Mouse (Mus musculus): Measurements from ENCODE around the gene Nipsnap1. TPM values are rescaled to one million over a fixed set of nuclear protein-coding genes. Genes with fewer than 3 reads are reported as not detected.

Nipsnap1 gene
- polyA plus RNA-seq, 1 experiment from 2014 or later = 136 TPM

- peaks cover 8% of the 10 kb centered on the region; the same call in 1 of the 2 replicates for H3K4me1 ChIP-seq (ENCODE audit: insufficient read depth)
- ATAC-seq = no peak
- WGBS (ENCODE audit: insufficient replicate concordance) = 58% methylated on average over 2 of the region's 2 CpGs
Observed at GRCm38 (mm10) chr11:4885385-4885903, 11.7 kb downstream of the Nipsnap1 start.

GRCm38 (mm10) chr11:4886987-4887386, 13.2 kb downstream of the Nipsnap1 start:
- DNase-seq = no peak
- peaks cover 2% of the 10 kb centered on the region; the same call in 1 of the 2 replicates for H3K4me1 ChIP-seq (ENCODE audit: insufficient read depth)
- no peaks in the 10 kb centered on the region for H3K9me3 ChIP-seq (ENCODE audit: low read length)
- no peak overlapping the region for H3K27ac ChIP-seq (ENCODE audit: low read depth)
- H3K4me3 ChIP-seq (ENCODE audit: low read depth, low read length) = no peak overlapping the region
- H3K9ac ChIP-seq (replicated peaks) = no peak overlapping the region
- H3K36me3 ChIP-seq (replicated peaks; ENCODE audit: insufficient read depth, low read length) = peaks cover 15% of the 10 kb centered on the region
- no peak for TF ChIP-seq CTCF (IDR thresholded peaks at IDR 0.05; ENCODE audit: low read depth)
- no peak for TF ChIP-seq EP300 (IDR thresholded peaks at IDR 0.05; ENCODE audit: low read depth)
- WGBS (ENCODE audit: insufficient replicate concordance) = 85% methylated on average over 3 of the region's 3 CpGs
- no peaks in the 10 kb centered on the region for H3K27me3 ChIP-seq (ENCODE audit: insufficient read depth, low read length)
- no peak for ATAC-seq
- no peak overlapping the region for H3K4me2 ChIP-seq (ENCODE audit: low read depth, low read length)

More at GRCm38 (mm10) chr11:4885385-4885903, 11.7 kb downstream of the Nipsnap1 start:
- no peaks in the 10 kb centered on the region for H3K9me3 ChIP-seq (ENCODE audit: low read length)
- H3K4me3 ChIP-seq (ENCODE audit: low read depth, low read length) = no peak overlapping the region
- no peak overlapping the region for H3K27ac ChIP-seq (ENCODE audit: low read depth)
- peak; percentile 68 for DNase-seq
- no peaks in the 10 kb centered on the region for H3K27me3 ChIP-seq (ENCODE audit: insufficient read depth, low read length)
- peaks cover 11% of the 10 kb centered on the region for H3K36me3 ChIP-seq (replicated peaks; ENCODE audit: insufficient read depth, low read length)
- H3K9ac ChIP-seq (replicated peaks) = no peak overlapping the region
- no peak for TF ChIP-seq EP300 (IDR thresholded peaks at IDR 0.05; ENCODE audit: low read depth)
- peak; percentile 73 for TF ChIP-seq CTCF (IDR thresholded peaks at IDR 0.05; ENCODE audit: low read depth)
- no peak overlapping the region for H3K4me2 ChIP-seq (ENCODE audit: low read depth, low read length)

GRCm38 (mm10) chr11:4894848-4895816, 21.4 kb downstream of the Nipsnap1 start, which contains the start of gene Thoc5:
TSS of gene Thoc5 (plus strand) at chr11:4895320.
- peak within 1 kb of the TSS; percentile 96 for H3K4me2 ChIP-seq (ENCODE audit: low read depth, low read length)
- WGBS (ENCODE audit: insufficient replicate concordance) = 2% methylated on average over 52 of the region's 52 CpGs
- peaks cover 9% of the 10 kb centered on the region for H3K36me3 ChIP-seq (replicated peaks; ENCODE audit: insufficient read depth, low read length)
- no peak for TF ChIP-seq EP300 (IDR thresholded peaks at IDR 0.05; ENCODE audit: low read depth)
- no peak for TF ChIP-seq CTCF (IDR thresholded peaks at IDR 0.05; ENCODE audit: low read depth)
- peak; percentile 93 for ATAC-seq
- peak; percentile 84 for DNase-seq
- H3K27ac ChIP-seq (ENCODE audit: low read depth) = peak within 1 kb of the TSS; percentile 90
- no peaks in the 10 kb centered on the region for H3K9me3 ChIP-seq (ENCODE audit: low read length)
- H3K27me3 ChIP-seq (ENCODE audit: insufficient read depth, low read length) = no peaks in the 10 kb centered on the region
- peaks cover 7% of the 10 kb centered on the region for H3K4me1 ChIP-seq (ENCODE audit: insufficient read depth)
- peak within 1 kb of the TSS; percentile 93 for H3K4me3 ChIP-seq (ENCODE audit: low read depth, low read length)
- peak within 1 kb of the TSS; percentile 88 for H3K9ac ChIP-seq (replicated peaks)

- H3K4me2 ChIP-seq (ENCODE audit: low read depth, low read length) = no peak overlapping the region
- 74% methylated on average over 5 of the region's 5 CpGs for WGBS (ENCODE audit: insufficient replicate concordance)
- peaks cover 7% of the 10 kb centered on the region for H3K4me1 ChIP-seq (ENCODE audit: insufficient read depth)
- H3K4me3 ChIP-seq (ENCODE audit: low read depth, low read length) = no peak overlapping the region
- H3K27me3 ChIP-seq (ENCODE audit: insufficient read depth, low read length) = no peaks in the 10 kb centered on the region
- H3K27ac ChIP-seq (ENCODE audit: low read depth) = no peak overlapping the region
- TF ChIP-seq CTCF (IDR thresholded peaks at IDR 0.05; ENCODE audit: low read depth) (peak; percentile 65), EP300 (IDR thresholded peaks at IDR 0.05; ENCODE audit: low read depth) (no peak)
- peaks cover 17% of the 10 kb centered on the region; the same call in 1 of the 2 replicates for H3K36me3 ChIP-seq (replicated peaks; ENCODE audit: insufficient read depth, low read length)
- ATAC-seq (no peak), DNase-seq (peak; percentile 40)
- H3K9me3 ChIP-seq (ENCODE audit: low read length) = no peaks in the 10 kb centered on the region
- H3K9ac ChIP-seq (replicated peaks) = no peak overlapping the region
Observed at GRCm38 (mm10) chr11:4900437-4900836, 26.7 kb downstream of the Nipsnap1 start.

- ATAC-seq (no peak), DNase-seq (no peak)
- H3K4me2 ChIP-seq (ENCODE audit: low read depth, low read length) = no peak overlapping the region
- H3K27ac ChIP-seq (ENCODE audit: low read depth) = no peak overlapping the region
- H3K4me1 ChIP-seq (ENCODE audit: insufficient read depth) = no peaks in the 10 kb centered on the region
- H3K36me3 ChIP-seq (replicated peaks; ENCODE audit: insufficient read depth, low read length) = peaks cover 22% of the 10 kb centered on the region
- no peak overlapping the region for H3K9ac ChIP-seq (replicated peaks)
- H3K4me3 ChIP-seq (ENCODE audit: low read depth, low read length) = no peak overlapping the region
- no peaks in the 10 kb centered on the region for H3K9me3 ChIP-seq (ENCODE audit: low read length)
- TF ChIP-seq EP300 (IDR thresholded peaks at IDR 0.05; ENCODE audit: low read depth) (no peak), CTCF (IDR thresholded peaks at IDR 0.05; ENCODE audit: low read depth) (no peak)
- WGBS (ENCODE audit: insufficient replicate concordance) = 87% methylated on average over 6 of the region's 6 CpGs
- H3K27me3 ChIP-seq (ENCODE audit: insufficient read depth, low read length) = no peaks in the 10 kb centered on the region
Observed at GRCm38 (mm10) chr11:4901956-4902355, 28.2 kb downstream of the Nipsnap1 start.

GRCm38 (mm10) chr11:4906231-4906630, 32.5 kb downstream of the Nipsnap1 start:
- DNase-seq = no peak
- H3K27ac ChIP-seq (ENCODE audit: low read depth) = no peak overlapping the region
- peaks cover 25% of the 10 kb centered on the region for H3K36me3 ChIP-seq (replicated peaks; ENCODE audit: insufficient read depth, low read length)

More at GRCm38 (mm10) chr11:4906231-4906630, 32.5 kb downstream of the Nipsnap1 start:
- Histone ChIP-seq H3K9ac (replicated peaks) (no peak overlapping the region), H3K4me1 (ENCODE audit: insufficient read depth) (no peaks in the 10 kb centered on the region), H3K9me3 (ENCODE audit: low read length) (no peaks in the 10 kb centered on the region), H3K27me3 (ENCODE audit: insufficient read depth, low read length) (no peaks in the 10 kb centered on the region), H3K4me3 (ENCODE audit: low read depth, low read length) (no peak overlapping the region), H3K4me2 (ENCODE audit: low read depth, low read length) (no peak overlapping the region)
- 82% methylated on average over 6 of the region's 6 CpGs for WGBS (ENCODE audit: insufficient replicate concordance)
- TF ChIP-seq EP300 (IDR thresholded peaks at IDR 0.05; ENCODE audit: low read depth) = no peak
- no peak for TF ChIP-seq CTCF (IDR thresholded peaks at IDR 0.05; ENCODE audit: low read depth)
- no peak for ATAC-seq

All from liver, postnatal 0 days (tissue).